Mouse (Mus musculus) bone marrow macrophage, adult 2 months (primary cell): ENCODE results near the gene Faim.

Source experiments
- CTCF ChIP-seq: IDR thresholded peaks from 2 replicates; pipeline ENCODE4 v1.5.1; 2012; ENCODE audit warnings: low read depth, mild to moderate bottlenecking, low read length, moderate library complexity
- POLR2A ChIP-seq: IDR thresholded peaks from 2 replicates; pipeline ENCODE4 v1.6.1; 2012; ENCODE audit warnings: mild to moderate bottlenecking, low read depth, low read length, borderline replicate concordance

GRCm38 (mm10) chr9:98955716-98956224 is 30.4 kb upstream of the Faim start:
- TF ChIP-seq CTCF (no peak), POLR2A (no peak)
